Mouse (Mus musculus): ENCODE measurements at regions not wholly inside any gene's neighbourhood (a gene's known extent, or its start where the extent isn't known, plus 50 kb on each side); places are given as distances from the start of the nearest gene placed in this dataset.
A peak's percentile ranks its signal among the peaks of the same experiment; 100 is the strongest.
"Not testable (repeated sequence)": the region's sequence is repeated elsewhere in the genome, so short reads cannot be mapped to it uniquely, and the experiment has no call there.

- DNase-seq = no peak
These were observed 60.2 kb upstream of the Pim1 start for GRCm38 (mm10) chr17:29430401-29430800.

GRCm38 (mm10) chr17:29430806-29431205 lies 59.7 kb upstream of the Pim1 start:
- no peak for DNase-seq

- no peak for DNase-seq
These were observed 58.8 kb upstream of the Pim1 start for GRCm38 (mm10) chr17:29431553-29432297.

GRCm38 (mm10) chr17:29432666-29433065 lies 57.9 kb upstream of the Pim1 start:
- DNase-seq = no peak

GRCm38 (mm10) chr17:29433370-29433769 lies 57.2 kb upstream of the Pim1 start:
- no peak for DNase-seq

- no peak for DNase-seq
These were observed 56.2 kb upstream of the Pim1 start for GRCm38 (mm10) chr17:29434074-29434944.

GRCm38 (mm10) chr17:29435345-29436006 lies 55.1 kb upstream of the Pim1 start:
- no peak for DNase-seq

GRCm38 (mm10) chr17:29436484-29436870 lies 54.1 kb upstream of the Pim1 start:
- not testable (repeated sequence) for DNase-seq

GRCm38 (mm10) chr17:29436871-29437534 lies 53.5 kb upstream of the Pim1 start:
- peak; percentile 73 for DNase-seq

GRCm38 (mm10) chr17:29437535-29438324 lies 52.8 kb upstream of the Pim1 start:
- no peak for DNase-seq

GRCm38 (mm10) chr17:29438347-29439235 lies 52.0 kb upstream of the Pim1 start:
- no peak for DNase-seq

GRCm38 (mm10) chr17:29439992-29440391 lies 50.6 kb upstream of the Pim1 start:
- DNase-seq = no peak

GRCm38 (mm10) chr17:29440490-29440889 lies 50.1 kb upstream of the Pim1 start:
- DNase-seq = no peak
